Mouse (Mus musculus) megakaryocyte-erythroid progenitor cell, adult 5 weeks (primary cell): ENCODE results near the gene Urah. TPM values are rescaled to one million over a fixed set of nuclear protein-coding genes. Genes with fewer than 3 reads are reported as not detected.

Source experiments
- polyA plus RNA-seq: library from polyadenylated mRNA; stranded (reverse); fragments of >175 nt; gene quantifications from 2 replicates; pipeline ENCODE4 v1.2.3, GENCODE M21; 2012

Urah gene
- not detected in 2 replicates for polyA plus RNA-seq

GRCm38 (mm10) chr7:140834968-140835757, at the start of gene Urah:
Gene Urah (plus strand): TSS chr7:140835018.

GRCm38 (mm10) chr7:140787406-140788052, 47.3 kb upstream of the Urah start, which contains the start of gene Syce1:
Gene Syce1 (minus strand): TSS chr7:140787852.

GRCm38 (mm10) chr7:140821653-140822329, 13.0 kb upstream of the Urah start, which contains the start of gene Zfp941:
Gene Zfp941 (minus strand): TSS chr7:140822178.

GRCm38 (mm10) chr7:140844905-140845665, 10.3 kb downstream of the Urah start, which contains the start of gene Scgb1c1:
Gene Scgb1c1 (plus strand): TSS chr7:140845547.

GRCm38 (mm10) chr7:140847755-140848580, 13.2 kb downstream of the Urah start, which contains the start of gene Odf3:
Gene Odf3 (plus strand): TSS chr7:140847805.

GRCm38 (mm10) chr7:140855860-140856784, 21.3 kb downstream of the Urah start, which contains the start of gene Gm45785:
Gene Gm45785 (minus strand): TSS chr7:140856331.

GRCm38 (mm10) chr7:140856785-140857549, 22.1 kb downstream of the Urah start, which contains the start of gene Ric8a:
Gene Ric8a (plus strand): TSS chr7:140856957.

GRCm38 (mm10) chr7:140857550-140858505, 23.0 kb downstream of the Urah start, which contains the start of gene Bet1l:
Gene Bet1l (minus strand): TSS chr7:140857577.

GRCm38 (mm10) chr7:140881696-140882468, 47.1 kb downstream of the Urah start, which contains the start of the genes Psmd13 and Sirt3:
Gene Psmd13 (plus strand): TSS chr7:140881968.
Gene Sirt3 (minus strand): TSS chr7:140882309.

Other genes with a start within 250 kb of the Urah start
- not detected in 2 replicates for gene Olfr46, start 233.7 kb upstream of the Urah start, polyA plus RNA-seq
- not detected in 2 replicates for gene Olfr61, start 206.0 kb upstream of the Urah start, polyA plus RNA-seq
- gene Olfr53, start 188.6 kb upstream of the Urah start, polyA plus RNA-seq, result not detected in 2 replicates
- not detected in 2 replicates for gene Olfr539, start 175.1 kb upstream of the Urah start, polyA plus RNA-seq
- not detected in 2 replicates for gene Olfr45, start 153.1 kb upstream of the Urah start, polyA plus RNA-seq
- gene Olfr541, start 137.8 kb upstream of the Urah start, polyA plus RNA-seq, result not detected in 2 replicates
- gene Cyp2e1, start 71.3 kb upstream of the Urah start, polyA plus RNA-seq, result not detected in 2 replicates
- 0.08 and 2.4 TPM in 2 replicates for gene Syce1, start 47.2 kb upstream of the Urah start, polyA plus RNA-seq
- gene Zfp941, start 12.8 kb upstream of the Urah start, polyA plus RNA-seq, result 0.04 TPM in 1 of 2 replicates, not detected in the other
- gene Scgb1c1, start 10.5 kb downstream of the Urah start, polyA plus RNA-seq, result not detected in 2 replicates
- not detected in 2 replicates for gene Odf3, start 12.8 kb downstream of the Urah start, polyA plus RNA-seq
- 3.4 and 3.5 TPM in 2 replicates for gene Gm45785, start 21.3 kb downstream of the Urah start, polyA plus RNA-seq
- 81.9 and 99.2 TPM in 2 replicates for gene Ric8a, start 21.9 kb downstream of the Urah start, polyA plus RNA-seq
- gene Bet1l, start 22.6 kb downstream of the Urah start, polyA plus RNA-seq, result 12.2 and 15.3 TPM in 2 replicates
- gene Psmd13, start 47.0 kb downstream of the Urah start, polyA plus RNA-seq, result 72.0 and 88.0 TPM in 2 replicates
- gene Sirt3, start 47.3 kb downstream of the Urah start, polyA plus RNA-seq, result 87.3 and 88.0 TPM in 2 replicates
- not detected in 2 replicates for gene Cox8b, start 65.4 kb downstream of the Urah start, polyA plus RNA-seq
- 0.11 and 0.89 TPM in 2 replicates for gene Nlrp6, start 85.9 kb downstream of the Urah start, polyA plus RNA-seq
- gene Pgghg, start 106.4 kb downstream of the Urah start, polyA plus RNA-seq, result 12.1 and 13.0 TPM in 2 replicates
- gene Ifitm5, start 115.3 kb downstream of the Urah start, polyA plus RNA-seq, result 0.30 and 0.40 TPM in 2 replicates
- gene Gm45717, start 120.9 kb downstream of the Urah start, polyA plus RNA-seq, result not detected in 2 replicates
- 395 and 470 TPM in 2 replicates for gene Ifitm2, start 121.0 kb downstream of the Urah start, polyA plus RNA-seq
- 21.2 and 24.3 TPM in 2 replicates for gene Ifitm1, start 132.2 kb downstream of the Urah start, polyA plus RNA-seq
- 34.6 and 44.1 TPM in 2 replicates for gene Ifitm3, start 175.8 kb downstream of the Urah start, polyA plus RNA-seq
- gene Ifitm6, start 182.9 kb downstream of the Urah start, polyA plus RNA-seq, result 2.4 and 4.7 TPM in 2 replicates
- not detected in 2 replicates for gene Gm17387, start 194.1 kb downstream of the Urah start, polyA plus RNA-seq
- 5.3 and 7.4 TPM in 2 replicates for gene B4galnt4, start 226.1 kb downstream of the Urah start, polyA plus RNA-seq
- gene Pkp3, start 243.2 kb downstream of the Urah start, polyA plus RNA-seq, result 5.2 and 6.1 TPM in 2 replicates